Mouse (Mus musculus) mouse trophoblast stem cell (cell line): ENCODE data around the gene Fmo6.

Experiments
- in situ Hi-C, 2 experiments: fragments of 300-500 bp; cut with MseI, MboI; formaldehyde crosslinking; loops; 2 replicates in 1 of 2; 3 replicates in 1 of 2; pipeline ENCODE4 v1.15.1; 2025

Fmo6 gene

DNA sequence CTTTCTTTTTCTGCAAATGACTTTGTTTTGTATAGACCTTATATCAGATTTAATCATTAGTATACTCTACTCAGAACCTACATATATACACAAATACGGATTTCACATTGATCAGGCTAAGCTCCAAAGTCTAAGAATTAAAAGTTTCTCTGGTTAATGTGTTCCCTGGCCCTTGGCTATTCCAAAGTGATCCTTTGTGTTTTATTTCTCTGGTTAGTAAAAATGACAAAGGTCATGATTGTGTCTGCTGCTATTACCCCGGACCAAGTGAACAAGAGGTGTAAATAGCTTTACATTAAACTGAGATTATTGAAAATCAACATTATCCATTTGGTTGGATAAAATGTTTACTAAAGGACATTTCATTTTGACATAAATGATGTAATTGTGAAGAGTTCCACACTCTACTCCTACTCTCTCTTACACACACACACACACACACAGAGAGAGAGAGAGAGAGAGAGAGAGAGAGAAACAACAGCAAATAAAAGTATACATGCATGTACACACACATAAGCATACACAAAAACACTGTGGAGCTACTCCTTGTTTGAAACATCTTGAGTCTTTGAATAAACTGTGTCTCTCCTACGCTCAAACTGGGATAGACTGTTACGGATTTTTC is 22.3 kb downstream of the Fmo6 start:
- in situ Hi-C loops = no loop called here

DNA sequence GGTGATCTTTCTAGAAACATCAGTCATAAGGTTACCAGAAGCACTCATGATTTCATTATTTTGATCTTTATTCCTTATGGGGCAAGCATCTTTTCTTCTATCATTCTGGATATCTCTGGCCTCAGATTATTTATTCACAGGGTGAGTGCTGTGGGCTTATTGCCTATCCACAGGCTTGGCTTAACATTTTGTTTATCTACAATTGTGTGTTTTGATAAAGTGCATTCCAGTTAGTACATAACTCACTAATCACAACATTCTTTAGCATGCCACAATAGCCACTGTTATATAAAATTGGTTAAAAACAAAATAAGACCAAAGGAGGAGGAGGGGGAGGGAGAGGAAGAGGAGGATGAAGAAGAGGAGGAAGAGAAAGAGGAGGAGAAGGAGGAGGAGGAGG is 25.2 kb downstream of the Fmo6 start:
- in situ Hi-C loops = no loop called here

DNA sequence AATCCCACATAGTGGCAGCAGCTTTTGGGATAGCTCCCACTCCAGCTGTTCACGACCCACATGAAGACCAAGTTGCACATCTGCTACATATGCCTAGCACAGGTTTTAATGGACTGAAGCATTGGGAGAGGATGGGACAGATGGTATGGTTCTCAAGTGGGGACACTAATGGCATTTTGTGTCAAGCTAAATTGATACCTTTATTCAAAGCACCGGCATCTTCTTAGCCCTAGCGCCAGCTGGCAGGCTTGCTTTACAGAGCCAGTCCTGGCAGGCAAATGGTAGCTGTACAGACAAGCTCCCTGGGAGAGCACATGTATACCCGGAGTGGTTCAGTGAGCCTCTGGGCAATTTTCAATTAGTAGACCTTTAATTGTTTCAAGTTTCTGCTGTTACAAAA is 35.4 kb downstream of the Fmo6 start:
- in situ Hi-C loops = no loop called here

DNA sequence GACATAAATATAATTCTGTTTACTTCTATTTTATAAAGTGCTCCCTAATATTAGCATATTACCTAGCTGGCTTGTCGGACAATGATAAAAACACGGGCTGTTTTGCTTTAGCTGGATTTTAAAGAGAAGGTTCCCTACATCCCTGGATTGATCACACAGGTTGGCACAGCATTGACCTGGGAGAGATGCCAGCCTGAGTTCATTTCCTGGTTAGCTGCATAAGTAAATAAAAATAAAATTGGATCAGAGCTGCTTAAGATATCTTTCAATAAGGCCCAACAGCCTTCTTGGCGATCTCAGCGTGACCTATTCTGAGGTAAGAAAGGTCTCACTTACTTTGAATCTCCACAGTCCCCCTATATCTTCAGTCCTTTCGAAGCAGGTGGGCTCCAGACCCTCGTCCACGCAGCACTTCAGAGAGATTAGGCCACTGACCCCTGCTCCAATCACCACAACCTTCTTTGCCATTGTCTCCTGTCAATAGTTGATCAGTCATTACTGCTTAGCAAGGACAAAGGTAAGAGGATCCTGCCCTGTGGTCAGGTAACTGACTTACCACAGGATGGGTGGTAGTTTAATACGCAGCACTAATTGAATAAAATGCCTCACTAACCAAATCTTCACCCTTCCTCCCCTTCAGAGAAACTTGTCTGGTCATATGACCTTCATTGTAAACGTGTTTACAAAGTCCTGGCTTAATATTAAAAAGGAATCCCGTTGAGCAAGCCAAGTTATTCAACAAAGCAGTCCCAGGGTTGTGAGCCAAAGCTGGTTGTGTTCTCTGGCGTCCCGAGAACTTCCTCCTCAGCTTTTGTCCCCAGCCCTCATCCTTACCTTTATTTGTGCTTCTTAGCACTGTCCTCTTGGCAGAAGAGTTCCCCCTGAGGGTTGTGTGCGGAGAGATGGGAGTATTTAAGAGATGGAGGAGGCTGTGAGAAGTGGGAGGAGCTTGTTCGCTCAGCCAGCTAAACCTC is 39.2 kb downstream of the Fmo6 start, which contains the start of gene Fmo2:
TSS of gene Fmo2 (minus strand) at position 889 of the 974 bp plus-strand sequence.
- in situ Hi-C loops = loop anchor here (5.0 to 10.0 kb wide), 2 partner anchors 157 to 159 kb away; no protein-coding TSS in a partner anchor

DNA sequence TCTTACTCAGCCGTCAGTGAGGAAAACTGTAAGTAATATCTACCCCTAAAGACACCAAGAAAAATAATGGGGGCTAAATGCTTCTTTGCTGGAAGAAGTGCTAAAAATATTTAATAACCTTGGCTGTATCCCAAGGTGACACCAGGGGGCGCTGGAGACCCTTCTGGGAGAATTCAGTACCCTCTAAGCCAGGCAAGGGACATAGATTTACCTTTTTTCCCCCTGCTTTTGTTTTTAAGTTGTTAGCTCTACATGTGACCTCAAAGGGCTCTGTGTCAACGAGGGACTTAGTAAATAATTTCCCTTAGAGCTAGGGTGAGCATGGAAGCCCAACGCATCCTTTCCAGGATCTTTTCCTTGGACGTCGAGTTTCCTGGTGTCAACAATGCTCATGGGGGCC is 41.4 kb downstream of the Fmo6 start:
- in situ Hi-C loops = loop anchor here (5.0 to 10.0 kb wide), 2 partner anchors 159 to 161 kb away; no protein-coding TSS in a partner anchor

DNA sequence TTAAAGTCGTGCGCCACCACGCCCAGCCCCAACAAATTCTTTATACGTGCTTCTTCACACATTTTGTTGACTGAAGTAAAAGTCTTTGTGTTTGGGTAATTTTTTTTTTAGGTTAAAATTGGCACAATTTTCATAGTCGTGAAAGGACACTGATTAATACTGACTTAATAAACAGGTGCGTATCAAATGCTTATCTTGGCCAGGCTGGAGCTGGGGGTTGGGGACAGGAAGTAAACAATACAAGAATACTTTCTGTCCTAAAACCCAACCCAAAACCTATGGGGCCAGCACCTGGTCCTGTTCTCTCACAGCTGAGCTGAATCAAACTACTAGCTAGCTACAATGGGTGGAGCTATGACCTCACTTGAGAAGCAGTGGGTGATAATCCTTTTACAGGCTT is 44.3 kb downstream of the Fmo6 start:
- in situ Hi-C loops = loop anchor here in 1 of 2 experiments (10.0 kb wide), 1 partner anchor 162 kb away; no protein-coding TSS in a partner anchor

DNA sequence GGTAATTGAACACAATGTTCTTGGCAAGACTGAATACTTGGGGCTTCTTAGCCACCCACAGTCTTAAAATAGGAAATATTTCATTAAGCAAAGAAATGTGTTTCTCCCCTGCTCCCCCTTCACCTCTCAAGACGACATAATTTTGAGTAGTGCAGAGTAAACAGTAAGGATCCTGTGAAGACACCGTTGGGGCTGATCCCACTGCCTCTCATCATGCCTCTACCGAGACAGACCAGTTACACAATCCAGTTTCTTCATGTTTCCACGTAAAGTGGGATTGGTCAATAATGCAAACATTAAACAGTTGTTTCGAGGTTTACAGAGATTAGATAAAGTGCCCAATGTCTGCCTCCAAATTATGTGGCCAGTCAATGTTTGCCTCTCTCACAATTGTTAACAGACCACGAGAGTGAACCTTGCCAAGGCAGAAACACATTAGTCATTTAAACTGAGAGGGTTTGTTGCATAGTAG is 45.3 kb downstream of the Fmo6 start:
- in situ Hi-C loops = loop anchor here in 1 of 2 experiments (10.0 kb wide), 1 partner anchor 163 kb away; no protein-coding TSS in a partner anchor

DNA sequence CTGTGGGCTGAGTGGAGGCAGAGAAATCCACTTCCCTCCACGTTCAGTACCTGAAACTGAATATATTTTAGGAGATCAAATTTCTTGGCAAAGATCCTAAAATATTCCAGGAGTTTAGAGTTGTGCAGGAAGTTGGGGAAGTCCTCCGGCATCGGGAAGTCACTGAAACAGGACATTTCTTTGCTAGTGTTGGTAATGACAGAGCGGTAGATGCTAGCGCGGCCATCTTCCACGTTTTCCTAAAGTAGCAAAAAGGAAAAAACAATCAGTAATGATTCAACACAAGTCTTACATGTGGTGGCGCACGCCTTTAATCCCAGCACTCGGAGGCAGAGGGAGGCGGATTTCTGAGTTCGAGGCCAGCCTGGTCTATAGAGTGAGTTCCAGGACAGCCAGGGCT is 48.7 kb downstream of the Fmo6 start:
- in situ Hi-C loops = no loop called here

DNA sequence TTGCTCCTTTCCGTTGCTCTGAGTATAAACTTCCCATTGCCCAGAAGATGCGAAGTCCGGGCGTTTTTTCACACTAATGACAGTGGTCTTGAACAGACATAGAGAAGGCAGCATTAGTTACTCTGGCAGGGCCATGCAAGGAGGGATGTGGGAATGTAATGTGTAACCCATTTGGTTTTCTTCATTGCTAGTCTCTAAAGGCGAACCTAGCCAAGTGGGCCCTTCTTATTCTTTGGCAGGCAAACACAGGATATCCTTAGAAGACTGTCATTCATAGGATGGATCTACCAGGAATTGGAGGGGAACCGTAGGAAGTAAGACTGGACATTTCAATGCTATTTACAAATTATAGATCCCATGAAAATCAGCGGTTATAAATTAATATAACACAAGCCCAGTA is 49.7 kb downstream of the Fmo6 start:
- in situ Hi-C loops = no loop called here

DNA sequence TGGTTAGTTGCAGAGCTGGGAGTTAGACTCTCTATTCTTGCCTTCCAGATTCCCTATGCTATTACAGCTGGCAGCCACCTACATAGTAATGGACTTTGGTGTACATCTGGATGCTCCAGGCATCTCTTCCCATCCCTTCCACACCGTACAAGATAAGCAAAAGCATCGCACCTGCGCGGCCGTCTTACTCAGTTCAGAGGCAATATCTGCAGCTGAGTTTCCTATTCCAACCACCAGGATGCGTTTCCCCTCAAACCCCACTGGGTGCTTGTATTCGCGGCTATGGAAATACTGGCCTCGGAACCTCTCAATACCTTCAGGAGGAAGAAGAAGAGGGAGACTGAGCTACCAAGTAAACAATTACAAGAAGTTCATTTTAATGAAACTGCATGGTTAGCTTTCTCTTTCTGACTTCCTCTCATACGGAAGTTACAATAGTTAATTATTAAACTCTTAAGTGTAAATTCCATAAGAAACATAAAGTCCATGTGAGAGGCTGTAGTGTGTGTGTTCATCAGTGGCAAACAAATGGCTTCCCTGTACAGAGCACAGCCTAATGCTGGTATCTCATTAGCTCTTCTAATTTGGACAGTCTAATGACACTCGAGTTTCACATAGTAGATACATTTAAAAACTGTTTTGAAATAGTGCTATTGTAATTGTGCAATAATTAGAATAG is 51.0 kb downstream of the Fmo6 start:
- in situ Hi-C loops = no loop called here

DNA sequence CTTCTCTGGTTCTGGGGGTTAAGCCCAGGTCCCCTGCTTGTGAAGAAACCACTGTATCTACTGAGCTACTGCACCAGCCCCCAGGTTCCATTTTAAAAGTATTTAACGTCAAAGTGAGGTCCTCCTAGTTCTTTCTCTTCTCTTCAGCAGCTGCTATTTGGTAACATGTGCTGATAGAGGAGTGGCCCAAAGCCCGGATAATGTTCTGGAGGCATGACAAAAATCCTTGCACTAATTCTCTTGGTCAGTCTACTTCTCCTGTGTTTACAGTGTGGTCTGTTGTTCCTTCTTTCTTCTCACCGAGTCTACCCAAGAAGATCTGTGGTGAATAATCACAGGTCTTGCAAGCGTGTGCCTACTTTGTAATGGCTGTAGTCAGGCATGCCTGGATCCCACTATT is 54.6 kb downstream of the Fmo6 start:
- in situ Hi-C loops = no loop called here

DNA sequence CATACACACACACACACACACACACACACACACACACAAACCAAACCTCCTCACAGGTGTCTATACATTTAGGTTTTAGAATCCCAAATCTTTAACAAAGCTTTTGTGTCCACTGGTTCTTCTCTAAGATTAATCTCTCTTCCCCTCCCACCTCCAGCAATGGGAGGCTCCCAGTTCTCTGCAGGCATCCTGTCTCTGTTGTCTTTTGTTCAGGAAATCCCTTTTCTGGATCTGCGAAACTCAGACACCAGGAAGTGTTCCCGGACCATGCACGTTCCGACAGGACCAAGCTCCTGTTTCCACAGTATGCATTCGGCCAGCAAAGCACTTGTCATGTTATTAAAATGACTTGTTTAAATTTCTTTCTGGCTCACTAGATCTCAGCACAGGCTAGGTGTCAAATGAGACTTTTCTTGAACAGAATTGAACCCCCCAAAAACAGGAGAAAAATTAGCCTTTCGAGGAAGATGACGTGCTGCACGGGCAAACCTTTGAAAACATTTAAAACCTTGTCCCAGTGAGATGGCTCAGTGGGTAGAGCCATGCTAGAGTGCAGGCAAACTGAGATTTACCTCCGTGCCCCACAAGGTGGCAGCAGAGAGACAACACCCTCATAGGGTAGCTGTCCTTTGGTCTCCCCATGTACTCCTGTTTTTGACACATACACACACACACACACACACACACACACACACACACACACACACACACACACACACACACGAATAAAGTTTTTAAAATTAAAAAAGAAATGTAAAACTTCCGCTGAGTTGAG is 57.5 kb downstream of the Fmo6 start:
- in situ Hi-C loops = no loop called here

DNA sequence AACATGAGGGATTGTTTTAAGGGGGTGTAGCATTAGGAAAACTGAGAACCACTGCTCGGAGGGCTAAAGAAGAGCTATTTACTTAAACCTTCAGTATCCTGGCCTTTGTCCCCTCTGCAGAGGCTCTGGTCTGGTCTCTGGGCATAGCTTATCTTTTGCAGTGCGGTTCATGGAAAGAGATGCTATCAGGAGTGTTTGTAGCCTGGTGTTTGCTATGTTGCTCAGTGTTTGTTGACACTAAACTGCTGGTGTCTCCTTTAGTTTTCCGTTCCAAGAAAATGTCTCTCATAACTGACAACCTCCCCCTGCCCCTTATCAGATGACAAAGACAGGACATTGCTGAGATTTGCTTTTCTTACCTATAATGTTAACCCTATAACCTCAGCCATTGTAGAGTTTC is 62.2 kb downstream of the Fmo6 start:
- in situ Hi-C loops = no loop called here

DNA sequence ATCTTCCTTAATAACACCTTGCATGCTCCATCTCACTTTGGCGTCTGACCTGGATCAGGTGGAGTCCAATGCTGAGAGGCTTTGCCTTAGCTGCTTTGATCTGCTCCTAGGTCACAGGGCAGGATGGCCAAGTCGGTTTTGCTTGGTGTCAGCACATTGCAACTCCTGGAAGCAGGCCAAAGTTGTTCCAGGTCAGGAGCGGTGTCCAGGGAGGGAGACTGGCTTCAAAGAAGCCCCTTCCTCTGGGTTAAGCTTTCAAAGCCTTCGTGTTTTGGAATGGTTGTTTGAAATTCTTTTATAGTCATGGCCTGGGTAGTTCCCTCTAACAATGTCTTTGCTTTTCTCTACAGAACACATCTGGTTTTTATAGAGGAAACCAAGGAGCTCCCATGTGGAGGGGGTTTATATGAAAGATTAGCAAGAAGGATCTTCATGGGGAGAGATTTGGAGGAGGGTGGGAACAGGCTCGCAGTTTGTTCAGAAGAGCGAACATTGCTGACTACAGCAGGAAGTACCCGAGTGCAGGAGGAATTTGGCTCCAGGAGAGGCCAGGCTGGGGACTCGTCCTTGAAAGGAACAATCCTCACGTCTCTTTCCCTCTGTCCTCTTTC is 65.5 kb downstream of the Fmo6 start:
- in situ Hi-C loops = no loop called here

DNA sequence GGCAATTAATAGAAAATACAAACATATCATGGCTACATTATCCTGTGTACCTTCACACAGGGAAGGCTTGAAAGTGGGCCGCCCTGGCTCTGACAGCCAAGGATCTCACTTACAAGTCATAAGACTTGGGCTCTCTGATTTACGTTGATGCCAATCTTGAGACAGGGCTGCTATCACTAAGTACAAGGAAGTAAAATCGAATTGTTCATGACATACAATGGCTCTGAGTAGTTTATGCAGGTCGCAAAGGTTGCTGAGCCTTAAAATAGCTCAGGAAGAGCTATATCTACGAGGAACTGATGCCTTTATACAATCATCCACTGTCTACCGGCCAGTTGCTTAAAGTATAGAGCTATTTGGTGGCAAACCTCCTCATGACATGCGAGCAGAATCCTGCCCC is 66.3 kb downstream of the Fmo6 start:
- in situ Hi-C loops = no loop called here

DNA sequence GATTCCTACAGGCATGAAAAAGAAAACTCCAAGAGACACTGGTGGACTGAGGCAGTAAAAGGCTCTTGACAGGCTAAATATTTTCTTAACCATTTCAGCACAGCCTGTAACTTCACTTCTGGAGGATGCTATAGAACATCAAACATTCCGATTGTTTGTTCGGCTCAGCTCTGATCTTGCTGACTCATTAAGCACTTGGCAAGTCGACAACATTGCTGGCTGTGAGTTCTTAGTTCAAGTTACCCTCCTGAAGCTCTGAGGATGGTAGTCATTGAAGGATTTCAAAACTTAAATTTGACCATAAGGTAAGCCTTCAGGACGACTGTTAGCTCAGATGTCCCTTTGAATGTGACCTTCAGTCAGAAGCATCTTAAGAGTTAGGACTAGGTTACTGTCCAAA is 69.9 kb downstream of the Fmo6 start:
- in situ Hi-C loops = no loop called here
